Mouse (Mus musculus): ENCODE results near the gene Flvcr2.

Gene Flvcr2

DNA sequence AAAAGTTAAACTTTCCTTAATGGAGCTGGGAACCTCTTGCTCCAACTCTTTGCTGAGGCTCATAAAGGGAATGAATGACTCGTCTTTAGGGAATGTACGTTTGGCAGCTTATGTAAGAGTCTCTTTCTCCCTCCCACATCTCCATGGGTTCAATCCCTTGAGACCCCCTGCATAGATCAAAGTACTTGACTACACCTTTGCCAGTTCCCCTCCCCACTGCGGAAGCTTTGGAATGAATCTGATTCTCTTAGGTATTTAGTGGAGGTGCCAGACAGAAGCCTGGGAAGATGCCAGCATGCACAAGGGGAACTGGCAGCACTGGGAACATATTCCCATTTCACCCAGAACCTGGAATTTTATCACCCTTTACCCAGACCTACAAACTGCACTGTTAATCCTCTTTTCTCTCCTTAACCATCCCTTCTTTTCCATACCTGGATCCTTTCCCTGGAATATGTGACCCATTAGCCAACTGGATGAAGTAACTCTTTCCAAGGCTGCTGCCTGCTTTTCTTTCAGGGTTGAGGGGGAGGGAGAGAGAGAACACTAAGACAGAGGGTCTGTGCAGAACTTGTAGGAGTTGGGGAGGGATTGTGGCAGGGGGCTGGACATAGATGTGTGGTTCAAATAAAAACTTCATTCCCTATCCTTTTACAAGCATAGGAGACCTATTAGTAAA is 113.3 kb downstream of the Flvcr2 start:
- DNase-seq (ENCODE audit: low spot score), result no peak

DNA sequence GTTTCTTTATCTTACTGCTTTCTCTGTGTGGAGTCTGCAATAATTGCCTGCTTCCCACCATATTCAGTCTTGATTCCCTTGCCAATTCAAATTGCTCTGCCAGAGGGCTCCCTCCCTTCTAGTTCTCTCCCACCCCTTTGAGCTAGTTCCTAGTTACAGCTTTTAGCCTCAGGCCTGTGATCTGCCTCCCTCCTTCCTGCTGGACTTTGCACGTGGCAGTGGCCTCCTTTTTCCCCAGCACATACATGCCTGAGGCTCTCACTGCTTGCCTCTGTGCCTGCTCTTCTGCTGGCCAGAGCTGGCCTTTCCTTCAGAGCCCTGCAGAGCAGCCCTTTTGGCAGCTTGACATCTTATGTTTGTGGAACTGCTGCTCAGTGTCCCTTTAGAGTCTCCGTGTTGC is 116.2 kb downstream of the Flvcr2 start:
- DNase-seq (ENCODE audit: low spot score), result no peak

Data from c-Kit-positive CD71-positive TER-119-positive erythroid progenitor cells, embryonic 14.5 days (primary cell).